Mouse (Mus musculus): ENCODE results near the gene Krtap9-5.

Gene Krtap9-5

DNA sequence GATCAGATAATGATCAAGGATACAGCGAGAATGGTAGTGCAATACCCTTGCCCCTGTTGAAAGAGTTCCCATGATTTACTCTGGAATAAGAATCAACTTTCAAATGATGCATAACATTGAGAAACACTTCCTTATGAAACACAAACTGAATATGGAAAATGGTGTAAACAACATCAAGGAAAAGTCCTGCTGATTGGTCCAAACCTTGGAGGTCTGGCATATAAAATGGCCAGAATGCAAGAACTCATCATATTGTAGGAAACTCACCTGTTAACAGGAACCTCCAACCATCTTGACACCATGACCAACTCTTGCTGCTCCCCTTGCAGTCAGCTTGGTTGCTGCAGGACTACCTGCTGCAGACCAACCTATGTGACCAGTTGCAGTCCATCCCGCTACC lies at the start of gene Krtap9-5:
TSS of gene Krtap9-5 (plus strand) at position 301 of the 400 bp plus-strand sequence.
- DNase-seq, result no peak

DNA sequence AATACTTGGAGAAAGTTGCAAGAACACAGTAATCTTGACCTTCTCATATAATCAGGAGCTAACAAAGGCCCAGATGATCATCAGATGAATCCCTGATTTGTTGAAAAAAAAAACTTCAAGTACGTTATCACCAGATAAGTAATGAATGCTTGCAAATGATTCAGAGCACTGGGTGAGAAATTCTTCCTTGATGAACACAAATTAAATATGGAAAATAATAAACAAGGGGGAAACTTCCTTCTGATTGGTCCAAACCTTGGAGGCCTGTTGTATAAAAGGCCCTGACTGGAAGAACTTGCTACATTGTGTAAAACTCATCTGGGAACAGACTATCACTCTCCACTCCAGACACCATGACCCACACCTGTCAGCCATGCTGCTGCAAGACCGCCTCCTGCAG lies 40.7 kb upstream of the Krtap9-5 start, which contains the start of gene Krtap31-1:
TSS of gene Krtap31-1 (plus strand) at position 301 of the 400 bp plus-strand sequence.
- DNase-seq, result no peak

DNA sequence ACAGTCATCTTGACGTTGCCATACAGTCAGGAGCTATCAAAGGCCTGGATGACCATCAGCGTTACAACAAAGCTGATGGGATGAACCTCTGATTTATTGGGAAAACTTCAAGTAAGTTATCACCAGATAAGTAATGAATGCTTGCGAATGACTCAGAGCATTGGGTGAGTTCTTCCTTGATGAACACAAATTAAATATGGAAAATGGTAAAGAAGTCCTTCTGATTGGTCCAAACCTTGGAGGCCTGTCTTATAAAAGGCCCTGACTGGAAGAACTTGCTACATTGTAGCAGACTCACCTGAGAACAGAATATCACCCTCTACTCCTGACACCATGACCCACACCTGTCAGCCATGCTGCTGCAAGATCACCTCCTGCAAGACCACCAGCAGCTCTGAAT lies 33.8 kb upstream of the Krtap9-5 start, which contains the start of gene Gm11565:
TSS of gene Gm11565 (plus strand) at position 301 of the 400 bp plus-strand sequence.
- no peak for DNase-seq

DNA sequence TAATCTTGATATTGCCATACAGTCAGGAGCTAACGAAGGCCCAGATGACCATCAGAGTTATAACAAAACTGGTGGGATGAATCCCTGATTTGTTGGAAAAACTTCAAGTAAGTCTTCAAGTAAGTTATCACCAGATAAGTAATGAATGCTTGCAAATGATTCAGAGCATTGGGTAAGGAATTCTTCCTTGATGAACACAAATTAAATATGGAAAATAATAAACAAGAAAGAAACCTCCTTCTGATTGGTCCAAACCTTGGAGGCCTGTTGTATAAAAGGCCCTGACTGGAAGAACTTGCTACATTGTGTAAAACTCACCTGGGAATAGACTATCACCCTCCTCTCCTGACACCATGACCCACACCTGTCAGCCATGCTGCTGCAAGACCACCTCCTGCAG lies 12.3 kb upstream of the Krtap9-5 start, which contains the start of gene Krtap31-2:
TSS of gene Krtap31-2 (plus strand) at position 301 of the 400 bp plus-strand sequence.
- DNase-seq, result no peak

DNA sequence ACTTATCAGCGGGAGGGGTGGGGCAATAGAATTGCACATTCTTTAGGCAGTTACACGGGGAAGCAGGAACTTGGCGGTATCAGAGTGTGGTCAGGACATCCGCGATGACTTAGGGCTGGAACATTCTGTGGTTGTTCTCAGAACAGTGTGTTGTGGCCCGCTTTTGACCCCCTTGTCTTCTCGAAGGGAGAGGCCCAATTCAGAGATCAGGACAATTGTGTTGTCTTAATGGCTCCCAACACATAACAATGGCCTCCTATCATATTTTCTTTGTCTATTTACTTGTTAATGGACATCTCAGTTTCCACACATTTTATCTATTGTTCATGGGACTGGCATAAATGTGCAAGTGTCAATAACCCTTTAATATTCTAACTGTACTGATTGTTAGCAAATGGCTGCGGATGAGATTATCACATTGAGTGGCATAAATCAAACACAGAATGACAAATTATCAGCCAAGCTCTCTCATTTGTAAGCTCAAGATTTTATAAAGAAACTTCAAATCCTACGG lies 10.5 kb upstream of the Krtap9-5 start:
- no peak for DNase-seq

DNA sequence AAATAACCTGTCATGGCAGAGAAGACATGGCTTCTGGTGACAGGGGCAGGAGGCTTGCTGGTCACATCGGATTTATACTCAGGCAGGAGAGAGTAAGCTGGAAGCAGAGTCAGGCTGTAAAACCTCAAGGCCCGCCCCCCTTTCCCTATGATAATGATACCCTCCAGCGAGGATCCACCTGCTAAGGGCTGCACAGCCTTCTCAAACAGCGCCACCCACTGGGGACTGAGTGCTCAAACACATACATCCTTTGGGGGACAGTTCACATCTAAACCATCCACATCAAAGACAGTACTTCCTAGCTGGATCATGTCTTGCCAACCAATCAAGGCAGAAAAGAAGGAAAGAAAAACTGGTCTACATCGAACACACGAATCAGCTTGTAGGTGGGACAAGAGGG lies 15.9 kb downstream of the Krtap9-5 start:
- no peak for DNase-seq

DNA sequence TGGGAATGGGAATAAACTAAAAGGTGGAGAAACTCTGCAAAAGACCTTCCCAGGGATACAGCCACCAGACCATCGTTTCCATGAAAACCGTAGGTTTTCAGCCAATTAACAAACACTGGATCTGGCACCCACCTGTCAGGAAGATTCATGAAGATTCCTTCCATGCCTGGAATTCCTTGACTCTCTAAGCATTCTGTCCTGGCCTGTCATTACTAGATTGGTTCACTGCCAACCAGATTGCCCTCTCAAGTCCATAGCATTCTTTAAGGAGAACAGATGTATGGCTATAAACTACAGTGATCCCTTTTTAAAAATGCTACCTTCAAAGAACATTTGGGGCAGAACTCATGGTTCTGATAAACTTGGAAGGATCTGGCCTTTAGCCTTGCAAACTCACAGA lies 17.7 kb downstream of the Krtap9-5 start:
- no peak for DNase-seq

DNA sequence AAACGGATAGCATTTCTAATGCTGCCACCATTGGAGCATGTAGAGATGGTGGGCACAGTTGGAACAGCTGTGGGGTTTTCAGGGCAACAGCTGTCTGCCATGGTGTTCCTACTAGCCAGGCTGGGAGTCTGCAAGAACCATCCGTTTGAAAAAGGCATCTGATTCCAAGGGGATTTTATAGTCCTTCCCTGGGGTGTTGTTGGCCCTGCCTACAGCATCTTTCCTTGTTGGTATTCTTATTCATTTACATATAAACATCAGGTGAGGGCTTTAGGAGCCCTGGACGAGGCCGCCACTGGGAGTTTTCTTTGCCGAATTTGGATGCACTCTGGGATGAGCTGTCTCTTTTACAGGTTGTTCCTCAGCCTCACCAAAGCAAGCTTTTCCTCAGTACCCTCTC lies 30.7 kb downstream of the Krtap9-5 start, which contains the start of gene Krtap29-1:
TSS of gene Krtap29-1 (minus strand) at position 101 of the 400 bp plus-strand sequence.
- no peak for DNase-seq

DNA sequence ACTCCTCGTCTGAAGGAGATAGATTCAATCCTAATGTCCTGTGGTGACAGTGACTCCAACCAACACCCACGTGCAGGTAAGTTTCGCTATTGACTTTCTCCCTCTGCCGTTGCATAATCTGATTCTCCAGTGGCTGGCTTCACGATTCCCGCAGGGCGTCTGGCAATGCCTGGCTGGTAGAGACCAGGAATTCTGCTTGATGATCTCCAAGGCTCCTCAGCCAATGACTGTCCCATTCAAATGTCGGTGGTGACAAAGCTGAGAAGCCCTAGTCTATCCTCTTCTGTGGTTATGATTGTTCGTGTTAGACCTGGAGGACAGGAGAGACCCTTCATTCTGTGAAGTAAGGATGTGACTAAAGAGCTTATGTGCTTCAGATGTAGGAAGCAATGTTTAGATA lies 34.5 kb downstream of the Krtap9-5 start:
- DNase-seq, result no peak

DNA sequence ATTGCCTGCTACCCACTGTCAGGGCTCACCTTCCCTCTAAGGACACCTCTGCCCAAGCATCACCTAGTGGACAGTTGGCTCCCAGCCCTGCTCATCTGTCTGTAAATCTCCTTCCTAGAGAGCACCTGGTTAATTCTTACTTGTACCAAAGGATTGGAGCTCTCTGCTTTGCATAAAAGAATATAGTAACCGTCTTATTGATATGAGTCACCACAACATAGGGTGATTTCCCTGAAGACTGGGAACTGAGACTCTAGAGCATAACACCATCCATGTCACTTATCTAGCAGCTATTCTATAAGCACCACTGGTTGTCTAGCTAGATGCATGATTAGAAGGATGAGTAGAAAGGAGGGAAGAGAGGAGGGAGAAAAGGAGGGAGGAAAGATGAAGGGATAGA lies 35.2 kb downstream of the Krtap9-5 start:
- DNase-seq, result no peak

DNA sequence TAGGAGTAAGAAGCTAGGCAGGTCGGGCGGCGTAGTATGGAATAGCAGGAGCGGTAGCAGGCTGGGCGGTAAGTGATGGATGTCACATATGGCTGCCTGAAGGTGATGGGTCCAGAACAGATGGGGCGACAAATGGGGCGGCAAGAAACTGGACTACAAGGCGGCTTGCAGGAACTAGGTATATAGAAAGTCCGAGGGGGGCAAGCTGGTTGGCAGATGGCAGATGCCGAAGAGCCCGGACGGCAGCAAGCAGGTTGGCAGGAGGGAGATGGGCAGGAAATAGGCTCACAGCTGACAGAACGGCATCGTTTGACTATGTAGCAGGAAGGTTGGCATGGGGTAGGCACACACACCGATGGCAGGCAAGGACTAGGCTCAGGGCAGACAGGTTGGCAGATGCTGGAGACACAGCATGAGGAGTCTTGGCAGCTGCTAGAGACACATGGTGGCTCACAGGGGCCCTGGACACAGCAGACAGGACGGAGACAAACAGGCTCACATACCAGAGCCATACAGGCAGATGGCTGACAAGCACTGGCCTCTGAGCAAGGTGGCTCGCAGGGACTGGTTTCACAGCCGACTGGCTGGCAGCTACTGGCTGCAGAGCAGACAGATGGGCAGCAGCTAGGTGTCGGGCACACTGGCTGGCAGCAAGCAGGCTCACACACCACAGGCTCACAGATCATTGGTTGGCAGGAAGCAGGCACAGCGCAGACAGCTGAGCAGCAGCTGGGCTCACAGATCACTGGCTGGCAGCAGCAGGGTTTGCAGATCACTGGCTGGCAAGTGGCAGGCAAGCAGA lies 37.2 kb downstream of the Krtap9-5 start:
- DNase-seq, result no peak

DNA sequence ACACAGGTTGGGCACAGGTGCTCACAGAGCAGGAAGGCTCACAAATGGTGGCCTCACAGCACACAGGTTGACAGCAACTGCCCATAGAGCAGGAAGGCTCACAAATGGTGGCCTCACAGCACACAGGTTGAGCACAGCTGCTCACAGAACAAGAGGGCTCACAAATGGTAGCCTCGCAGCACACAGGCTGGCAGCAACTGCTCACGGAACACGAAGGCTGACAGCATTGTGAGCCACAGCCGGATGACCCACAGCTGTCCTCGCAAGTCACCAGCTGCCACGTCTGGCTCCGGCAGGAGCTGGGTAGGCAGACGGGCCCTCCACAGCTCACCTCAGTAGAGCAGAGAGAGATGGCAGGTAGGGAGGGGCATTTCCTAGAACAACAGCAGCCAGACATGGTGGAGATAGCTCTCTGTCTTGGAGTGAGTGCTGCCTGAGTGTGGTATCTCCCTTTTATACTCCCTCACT lies 37.9 kb downstream of the Krtap9-5 start, which contains the start of gene Krtap16-1:
TSS of gene Krtap16-1 (minus strand) at position 418 of the 468 bp plus-strand sequence.
- DNase-seq, result no peak

DNA sequence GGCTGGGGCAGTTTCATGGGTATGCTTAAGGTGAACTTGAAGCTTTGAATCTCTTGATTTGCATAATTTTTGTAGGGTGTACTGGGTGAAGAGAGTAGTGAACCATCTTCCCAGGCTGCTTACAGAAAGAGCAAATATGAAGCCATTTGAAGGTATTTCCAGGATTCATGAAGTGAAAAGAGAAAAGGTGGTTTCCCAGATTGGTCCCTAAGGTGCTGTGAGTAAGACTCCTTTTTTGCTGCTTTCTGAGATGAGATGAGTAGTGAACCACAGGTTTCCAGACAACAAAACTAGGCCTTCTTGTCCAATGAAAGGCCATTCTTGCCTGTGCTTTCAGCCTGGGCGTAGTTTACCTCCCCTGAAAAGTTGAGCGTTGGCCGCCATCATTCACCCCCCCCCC lies 40.3 kb downstream of the Krtap9-5 start:
- DNase-seq, result no peak

DNA sequence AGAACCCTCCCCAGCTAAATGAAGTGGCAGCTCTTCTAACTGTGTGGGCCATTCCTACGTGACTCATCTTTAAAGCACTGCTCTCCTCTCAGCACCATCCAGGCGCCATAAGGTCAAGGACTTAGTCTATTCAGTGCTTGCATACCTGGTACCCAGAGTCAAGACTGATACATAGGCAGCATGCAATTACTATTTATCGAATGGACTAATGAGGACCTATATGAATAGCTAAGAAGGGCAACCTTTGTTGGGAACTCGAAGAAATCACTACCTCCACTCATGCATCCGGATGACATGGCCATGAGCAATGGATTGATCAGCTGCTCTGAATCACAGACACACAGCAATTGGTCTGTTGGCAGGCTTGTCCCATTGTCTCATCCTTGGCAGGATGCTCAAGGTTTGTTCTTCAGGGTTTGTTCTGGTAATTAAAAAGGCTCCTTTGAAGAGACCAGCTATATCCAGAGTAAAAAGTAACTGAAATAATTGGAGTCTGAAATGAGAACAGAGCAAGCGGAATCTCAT lies 41.7 kb downstream of the Krtap9-5 start:
- no peak for DNase-seq

DNA sequence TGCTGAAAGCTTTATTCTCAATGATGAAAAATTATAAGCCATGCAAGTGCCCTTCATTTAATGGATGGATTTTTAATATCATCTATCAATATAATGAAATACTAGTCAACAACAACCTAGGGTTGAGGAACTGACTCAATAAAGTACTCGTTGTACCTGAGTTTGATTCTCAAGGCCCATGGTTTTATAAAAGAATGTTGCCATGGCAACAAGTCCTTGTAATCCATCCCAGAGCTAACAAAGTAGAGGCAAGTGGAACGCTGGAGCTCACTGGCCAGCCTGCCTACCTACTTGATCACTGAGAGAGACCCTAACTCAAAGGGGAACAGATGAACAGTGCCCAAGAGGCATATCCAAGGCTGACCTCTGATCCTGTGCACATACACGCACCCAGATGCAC lies 42.3 kb downstream of the Krtap9-5 start:
- DNase-seq, result no peak

DNA sequence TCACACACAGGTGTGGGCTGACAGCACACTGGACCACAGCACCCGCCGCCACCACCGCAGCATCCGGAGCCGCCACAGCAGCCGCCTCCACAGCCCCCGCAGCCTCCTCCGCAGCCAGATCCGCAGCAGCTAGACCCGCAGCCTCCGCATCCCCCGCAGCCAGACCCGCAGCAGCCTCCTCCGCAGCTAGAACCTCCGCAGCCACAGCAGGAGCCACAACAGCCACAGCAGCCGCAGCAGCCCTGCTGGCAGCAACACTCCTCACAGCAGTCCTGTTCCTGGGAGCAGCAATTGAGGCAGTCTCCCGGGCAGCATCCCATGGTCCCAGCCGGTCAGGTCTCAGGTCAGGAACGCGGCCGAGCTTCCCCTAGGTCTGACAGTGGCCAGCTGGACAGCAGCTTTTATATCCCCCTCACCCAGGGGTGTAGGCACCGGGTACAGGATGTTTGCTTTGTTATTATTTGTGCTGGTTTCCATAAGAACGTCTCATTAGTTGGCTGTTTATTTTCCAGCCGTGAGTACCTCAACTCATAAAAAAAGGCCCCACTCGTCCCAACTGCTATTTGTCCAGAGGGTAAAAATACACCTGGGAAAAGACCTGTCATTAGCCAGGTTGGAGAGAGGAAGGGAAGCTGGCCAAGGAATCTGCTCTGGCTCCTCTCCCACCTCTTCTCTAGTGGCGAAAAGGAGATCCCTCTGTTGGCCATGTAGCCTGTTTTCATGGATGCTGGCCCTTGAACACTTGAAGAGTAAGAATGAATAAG lies 45.5 kb downstream of the Krtap9-5 start, which contains the start of gene Krtap17-1:
TSS of gene Krtap17-1 (minus strand) at position 375 of the 764 bp plus-strand sequence.
- no peak for DNase-seq

DNA sequence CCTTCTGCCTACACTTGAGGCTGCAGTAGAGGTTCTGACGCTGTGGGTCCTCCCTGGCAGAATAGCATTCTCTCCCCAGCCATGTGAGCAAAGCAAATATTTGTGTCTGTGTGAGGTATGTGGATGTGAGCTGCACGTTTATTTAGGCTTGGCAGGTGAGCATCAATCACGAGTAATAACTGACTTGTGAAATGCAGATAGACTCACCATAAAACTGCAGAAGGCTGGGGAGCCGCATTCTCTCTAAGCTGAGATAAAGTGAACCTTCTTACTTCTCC lies 46.0 kb downstream of the Krtap9-5 start:
- DNase-seq, result no peak

DNA sequence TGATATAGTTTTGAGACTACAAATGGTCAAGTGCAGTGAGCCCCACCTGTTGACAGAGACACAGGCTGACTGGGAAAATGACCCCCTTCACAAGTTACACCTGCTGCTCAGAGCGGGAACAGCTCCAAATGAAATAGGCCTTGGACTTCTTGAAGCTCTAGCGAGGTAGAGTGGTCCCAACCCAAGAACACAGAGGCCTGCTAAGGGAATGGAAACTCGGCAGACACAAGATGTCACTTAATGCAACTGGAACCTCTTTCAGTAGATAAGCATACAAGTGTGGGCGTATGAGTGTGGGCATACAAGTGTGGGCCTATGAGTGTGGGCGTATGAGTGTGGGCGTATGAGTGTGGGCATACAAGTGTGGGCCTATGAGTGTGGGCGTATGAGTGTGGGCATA lies 50.8 kb downstream of the Krtap9-5 start:
- no peak for DNase-seq

Measured in thymus, postnatal 25 days (tissue).